8 mouse cellular contexts compared by ENCODE assay signal in genomic region chr11:69369990-69370816, GRCm38 (mm10). TPM values are rescaled to one million over a fixed set of nuclear protein-coding genes. Genes with fewer than 3 reads are reported as not detected.
DNase-seq lines count a peak whose midpoint lies in the region; ATAC-seq and TF ChIP-seq lines count a peak whose summit lies in the region.

No protein-coding gene starts in this region.

- H3K27ac ChIP-seq in layer of hippocampus, adult 2 months, result peak overlapping the region; percentile 99
- peak overlapping the region; percentile 100 for H3K27ac ChIP-seq in embryonic facial prominence, embryonic 14.5 days (replicated peaks; ENCODE audit: low read depth, low read length)
- no peak overlapping the region for H3K27ac ChIP-seq in limb, embryonic 11.5 days (replicated peaks; ENCODE audit: low read depth, low read length)
- H3K27ac ChIP-seq in neural tube, embryonic 15.5 days (replicated peaks), result peak overlapping the region; percentile 98

- H3K27me3 ChIP-seq in embryonic facial prominence, embryonic 14.5 days (replicated peaks; ENCODE audit: control insufficient read depth, insufficient read depth, low read length), result no peaks in the 10 kb centered on the region
- no peaks in the 10 kb centered on the region for H3K27me3 ChIP-seq in limb, embryonic 11.5 days (ENCODE audit: control insufficient read depth, insufficient read depth, low read length)
- H3K27me3 ChIP-seq in neural tube, embryonic 15.5 days (replicated peaks), result no peaks in the 10 kb centered on the region

- H3K9ac ChIP-seq in embryonic facial prominence, embryonic 14.5 days (ENCODE audit: low read depth, low read length), result peak overlapping the region; percentile 100
- peak overlapping the region; percentile 99; the same call in 1 of the 2 replicates for H3K9ac ChIP-seq in limb, embryonic 11.5 days (ENCODE audit: low read length)
- H3K9ac ChIP-seq in neural tube, embryonic 15.5 days (replicated peaks), result peak overlapping the region; percentile 99

- peak overlapping the region; percentile 87; the same call in 1 of the 2 replicates for H3K4me3 ChIP-seq in layer of hippocampus, adult 2 months
- peak overlapping the region; percentile 95 for H3K4me3 ChIP-seq in embryonic facial prominence, embryonic 14.5 days (ENCODE audit: low read depth, low read length)
- H3K4me3 ChIP-seq in limb, embryonic 11.5 days (ENCODE audit: low read depth, low read length), result peak overlapping the region; percentile 87
- peak overlapping the region; percentile 72 for H3K4me3 ChIP-seq in neural tube, embryonic 15.5 days (replicated peaks)

- H3K4me2 ChIP-seq in embryonic facial prominence, embryonic 14.5 days (ENCODE audit: low read depth, low read length), result peak overlapping the region; percentile 73
- H3K4me2 ChIP-seq in limb, embryonic 11.5 days (ENCODE audit: low read depth, severe bottlenecking), result peak overlapping the region; percentile 94
- peak overlapping the region; percentile 91 for H3K4me2 ChIP-seq in neural tube, embryonic 15.5 days

- no peak for ATAC-seq in embryonic facial prominence, embryonic 14.5 days (ENCODE audit: low read depth)
- no peak for ATAC-seq in limb, embryonic 11.5 days (ENCODE audit: insufficient number of reproducible peaks, low FRiP score, low TSS enrichment, low read depth)
- no peak for ATAC-seq in neural tube, embryonic 15.5 days (ENCODE audit: low FRiP score)

- H3K9me3 ChIP-seq in embryonic facial prominence, embryonic 14.5 days (ENCODE audit: control insufficient read depth, low read length), result no peaks in the 10 kb centered on the region
- no peaks in the 10 kb centered on the region for H3K9me3 ChIP-seq in limb, embryonic 11.5 days (ENCODE audit: control insufficient read depth, low read length)
- no peaks in the 10 kb centered on the region for H3K9me3 ChIP-seq in neural tube, embryonic 15.5 days (replicated peaks)

- peaks cover 26% of the 10 kb centered on the region for H3K4me1 ChIP-seq in embryonic facial prominence, embryonic 14.5 days (ENCODE audit: control insufficient read depth, insufficient read depth, low read length)
- H3K4me1 ChIP-seq in limb, embryonic 11.5 days (ENCODE audit: control insufficient read depth, insufficient read depth, low read length), result peaks cover 19% of the 10 kb centered on the region
- peaks cover 53% of the 10 kb centered on the region for H3K4me1 ChIP-seq in neural tube, embryonic 15.5 days

- WGBS in embryonic facial prominence, embryonic 14.5 days, result 15% methylated on average over 2 of the region's 2 CpGs
- WGBS in limb, embryonic 11.5 days, result 41% methylated on average over 2 of the region's 2 CpGs
- 18% methylated on average over 2 of the region's 2 CpGs for WGBS in neural tube, embryonic 15.5 days

- no peak for DNase-seq in layer of hippocampus, adult 2 months (ENCODE audit: low spot score in 2 of 2)
- no peak for DNase-seq in layer of hippocampus, adult 11-12 months (ENCODE audit: low spot score)
- no peak for DNase-seq in embryonic facial prominence, embryonic 14.5 days (ENCODE audit: low spot score)
- no peak for DNase-seq in limb, embryonic 11.5 days (ENCODE audit: low spot score)
- no peak for DNase-seq in cerebellum, postnatal 4 days (ENCODE audit: low spot score in 2 of 2)
- no peak for DNase-seq in urinary bladder, postnatal 10 days (ENCODE audit: low spot score)
- no peak for DNase-seq in adrenal gland, postnatal 4 days (ENCODE audit: low spot score in 2 of 2)

- no peak for TF ChIP-seq CTCF in layer of hippocampus, adult 2 months (conservative IDR thresholded peaks at IDR 0.05)

- peaks cover 23% of the 10 kb centered on the region for H3K36me3 ChIP-seq in embryonic facial prominence, embryonic 14.5 days (ENCODE audit: control insufficient read depth, insufficient read depth, low read length)
- peaks cover 2% of the 10 kb centered on the region; the same call in 1 of the 2 replicates for H3K36me3 ChIP-seq in limb, embryonic 11.5 days (ENCODE audit: control insufficient read depth, insufficient read depth, low read length)
- H3K36me3 ChIP-seq in neural tube, embryonic 15.5 days, result peaks cover 5% of the 10 kb centered on the region; the same call in 1 of the 2 replicates

RNA-seq across cellular contexts. Expression of gene Chd3, which starts 1.0 kb away (rescaled TPM):
- total RNA-seq in layer of hippocampus, adult 2 months (2021), result 100 to 1,000 TPM; 541 to 561 TPM
- 68.9 and 73.3 TPM in 2 replicates for polyA plus RNA-seq in embryonic facial prominence, embryonic 14.5 days (2014; fragmentation: Nextera tagmentation; extraction: Ambion mirVana)
- polyA plus RNA-seq in limb, embryonic 11.5 days (2014; fragmentation: Nextera tagmentation; extraction: Ambion mirVana), result 58.6 and 68.0 TPM in 2 replicates
- 70.6 and 76.1 TPM in 2 replicates for polyA plus RNA-seq in neural tube, embryonic 15.5 days (2015; fragmentation: Nextera tagmentation; extraction: Ambion mirVana)
- total RNA-seq in adrenal gland, postnatal 4 days (2021), result 100 to 1,000 TPM; 164 to 190 TPM

RNA-seq across cellular contexts. Expression of gene Naa38, which starts 25.1 kb away (rescaled TPM):
- 100 to 1,000 TPM; 109 to 127 TPM for total RNA-seq in layer of hippocampus, adult 2 months (2021)
- 160 and 177 TPM in 2 replicates for polyA plus RNA-seq in embryonic facial prominence, embryonic 14.5 days (2014; fragmentation: Nextera tagmentation; extraction: Ambion mirVana)
- 129 and 141 TPM in 2 replicates for polyA plus RNA-seq in limb, embryonic 11.5 days (2014; fragmentation: Nextera tagmentation; extraction: Ambion mirVana)
- polyA plus RNA-seq in neural tube, embryonic 15.5 days (2015; fragmentation: Nextera tagmentation; extraction: Ambion mirVana), result 130 and 132 TPM in 2 replicates
- total RNA-seq in adrenal gland, postnatal 4 days (2021), result 100 to 1,000 TPM; 118 to 129 TPM

RNA-seq across cellular contexts. Expression of gene Cyb5d1, which starts 25.2 kb away (rescaled TPM):
- total RNA-seq in layer of hippocampus, adult 2 months (2021), result 10 to 100 TPM; 43.6 to 45.0 TPM
- 23.8 and 24.2 TPM in 2 replicates for polyA plus RNA-seq in embryonic facial prominence, embryonic 14.5 days (2014; fragmentation: Nextera tagmentation; extraction: Ambion mirVana)
- polyA plus RNA-seq in limb, embryonic 11.5 days (2014; fragmentation: Nextera tagmentation; extraction: Ambion mirVana), result 29.2 and 37.0 TPM in 2 replicates
- 29.7 and 31.5 TPM in 2 replicates for polyA plus RNA-seq in neural tube, embryonic 15.5 days (2015; fragmentation: Nextera tagmentation; extraction: Ambion mirVana)
- 10 to 100 TPM; 42.0 to 44.3 TPM for total RNA-seq in adrenal gland, postnatal 4 days (2021)

RNA-seq across cellular contexts. Expression of gene Tmem88, which starts 27.8 kb away (rescaled TPM):
- 1 to 10 TPM; 2.6 to 5.0 TPM for total RNA-seq in layer of hippocampus, adult 2 months (2021)
- 19.2 and 21.0 TPM in 2 replicates for polyA plus RNA-seq in embryonic facial prominence, embryonic 14.5 days (2014; fragmentation: Nextera tagmentation; extraction: Ambion mirVana)
- 22.7 and 23.6 TPM in 2 replicates for polyA plus RNA-seq in limb, embryonic 11.5 days (2014; fragmentation: Nextera tagmentation; extraction: Ambion mirVana)
- 6.2 and 9.1 TPM in 2 replicates for polyA plus RNA-seq in neural tube, embryonic 15.5 days (2015; fragmentation: Nextera tagmentation; extraction: Ambion mirVana)
- 10 to 100 TPM; 23.4 to 27.2 TPM for total RNA-seq in adrenal gland, postnatal 4 days (2021)

RNA-seq across cellular contexts. Expression of gene Rnf227, which starts 29.9 kb away (rescaled TPM):
- total RNA-seq in layer of hippocampus, adult 2 months (2021), result 100 to 1,000 TPM; 110 to 117 TPM
- polyA plus RNA-seq in embryonic facial prominence, embryonic 14.5 days (2014; fragmentation: Nextera tagmentation; extraction: Ambion mirVana), result 15.6 and 17.1 TPM in 2 replicates
- 25.0 and 28.5 TPM in 2 replicates for polyA plus RNA-seq in limb, embryonic 11.5 days (2014; fragmentation: Nextera tagmentation; extraction: Ambion mirVana)
- polyA plus RNA-seq in neural tube, embryonic 15.5 days (2015; fragmentation: Nextera tagmentation; extraction: Ambion mirVana), result 213 and 250 TPM in 2 replicates
- 10 to 100 TPM in 1 of 2 experiments, 1 to 10 TPM in 1; 9.4 to 10.6 TPM for total RNA-seq in adrenal gland, postnatal 4 days (2021)
